Mouse (Mus musculus) limb, embryonic 14.5 days (tissue): ENCODE results near the gene Dnah8. TPM values are rescaled to one million over a fixed set of nuclear protein-coding genes. Genes with fewer than 3 reads are reported as not detected.

Experiments used
- ATAC-seq: fragments of 200-750 bp; cut with Nextera tagmentation; 2 replicates; pipeline ENCODE4 v1.8.0; 2017; ENCODE audit warnings: low read depth, moderate number of reproducible peaks, moderate TSS enrichment; ENCODE audit not compliant: low FRiP score
- DNase-seq: peaks from one replicate; pipeline ENCODE4 v3.0.0-alpha.2; 2015; ENCODE audit warnings: low spot score
- H3K27ac ChIP-seq: fragments of 300-500 bp; sonication (generic); replicated peaks from 2 replicates; pipeline ENCODE4 v1.5.1; 2014; ENCODE audit warnings: low read depth, mild to moderate bottlenecking, low read length, moderate library complexity, mixed read lengths
- H3K27me3 ChIP-seq: fragments of 300-500 bp; sonication (generic); 2 replicates; pipeline ENCODE4 v1.6.1; 2014; ENCODE audit warnings: low read length, mixed read lengths; ENCODE audit not compliant: control insufficient read depth, insufficient read depth
- H3K36me3 ChIP-seq: fragments of 300-500 bp; sonication (generic); 2 replicates; pipeline ENCODE4 v1.6.1; 2014; ENCODE audit warnings: mild to moderate bottlenecking, low read length, moderate library complexity, mixed read lengths; ENCODE audit not compliant: control insufficient read depth, insufficient read depth
- H3K4me1 ChIP-seq: fragments of 300-500 bp; sonication (generic); 2 replicates; pipeline ENCODE4 v1.6.1; 2014; ENCODE audit warnings: antibody characterized with exemption, low read length, mixed read lengths; ENCODE audit not compliant: control insufficient read depth, insufficient read depth
- H3K4me2 ChIP-seq: fragments of 300-500 bp; sonication (generic); replicated peaks from 2 replicates; pipeline ENCODE4 v1.6.1; 2014; ENCODE audit warnings: low read depth, mild to moderate bottlenecking, low read length, moderate library complexity; ENCODE audit not compliant: severe bottlenecking
- H3K4me3 ChIP-seq: fragments of 300-500 bp; sonication (generic); replicated peaks from 2 replicates; pipeline ENCODE4 v1.5.1; 2014; ENCODE audit warnings: low read length
- H3K9ac ChIP-seq: fragments of 300-500 bp; sonication (generic); 2 replicates; pipeline ENCODE4 v1.6.1; 2014; ENCODE audit warnings: mild to moderate bottlenecking, low read depth, low read length, moderate library complexity; ENCODE audit not compliant: severe bottlenecking
- H3K9me3 ChIP-seq: fragments of 300-500 bp; sonication (generic); 2 replicates; pipeline ENCODE4 v1.6.1; 2016; ENCODE audit warnings: low read length; ENCODE audit not compliant: control insufficient read depth
- POLR2A ChIP-seq: fragments of 200-500 bp; IDR thresholded peaks from 2 replicates; pipeline ENCODE4 v1.8.0; 2012; ENCODE audit warnings: inconsistent platforms, mild to moderate bottlenecking, moderate library complexity, borderline replicate concordance; ENCODE audit not compliant: insufficient read depth, insufficient read length; ENCODE audit errors: extremely low read depth
- WGBS: fragments of 180-500 bp; shearing (Covaris S2); extraction: QIAGEN DNeasy Blood & Tissue Kit; methylation state at CpG from one replicate; pipeline ENCODE4 v1.1.7; 2014; 5-methylcytosine and 5-hydroxymethylcytosine counted together
- polyA plus RNA-seq, 2 experiments: library from polyadenylated mRNA; depleted of rRNA in 1 of 2; stranded (reverse) in 1 of 2; unstranded in 1 of 2; fragments of >200 nt; fragmentation: Nextera tagmentation in 1 of 2; extraction: Ambion mirVana in 1 of 2; gene quantifications; 2 replicates each; pipeline versions ENCODE4 v1.2.1 to v1.2.3; 2012 to 2014

Gene Dnah8
- polyA plus RNA-seq, 2 experiments = 0.69 to 2.1 TPM

DNA sequence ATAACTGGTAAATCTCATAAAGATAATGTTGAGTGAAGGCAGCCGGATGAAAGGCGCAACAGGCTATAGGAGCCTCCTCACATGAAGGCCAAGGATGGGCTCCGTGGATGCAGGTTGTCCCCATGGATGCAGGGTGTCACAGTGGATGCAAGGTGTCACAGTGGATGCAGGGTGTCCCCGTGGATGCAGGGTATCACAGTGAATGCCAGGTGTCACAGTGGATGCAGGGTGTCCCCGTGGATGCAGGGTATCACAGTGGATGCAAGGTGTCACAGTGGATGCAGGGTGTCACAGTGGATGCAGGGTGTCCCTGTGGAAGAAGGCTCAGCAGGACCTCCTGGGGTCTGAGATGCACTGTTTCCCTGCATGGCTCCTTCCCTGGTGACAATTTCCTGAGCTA, 233.2 kb downstream of the Dnah8 start:
- DNase-seq = no peak
- H3K4me1 ChIP-seq = peaks cover 4% of the 10 kb centered on the region; the same call in 1 of the 2 replicates
- H3K9me3 ChIP-seq = no peaks in the 10 kb centered on the region
- ATAC-seq = no peak
- H3K36me3 ChIP-seq = no peaks in the 10 kb centered on the region
- H3K9ac ChIP-seq = no peak overlapping the region
- no peak for TF ChIP-seq POLR2A
- no peak overlapping the region for H3K4me2 ChIP-seq
- no peaks in the 10 kb centered on the region for H3K27me3 ChIP-seq
- H3K27ac ChIP-seq = no peak overlapping the region
- H3K4me3 ChIP-seq = no peak overlapping the region
- 82% methylated on average over 5 of the region's 5 CpGs for WGBS

DNA sequence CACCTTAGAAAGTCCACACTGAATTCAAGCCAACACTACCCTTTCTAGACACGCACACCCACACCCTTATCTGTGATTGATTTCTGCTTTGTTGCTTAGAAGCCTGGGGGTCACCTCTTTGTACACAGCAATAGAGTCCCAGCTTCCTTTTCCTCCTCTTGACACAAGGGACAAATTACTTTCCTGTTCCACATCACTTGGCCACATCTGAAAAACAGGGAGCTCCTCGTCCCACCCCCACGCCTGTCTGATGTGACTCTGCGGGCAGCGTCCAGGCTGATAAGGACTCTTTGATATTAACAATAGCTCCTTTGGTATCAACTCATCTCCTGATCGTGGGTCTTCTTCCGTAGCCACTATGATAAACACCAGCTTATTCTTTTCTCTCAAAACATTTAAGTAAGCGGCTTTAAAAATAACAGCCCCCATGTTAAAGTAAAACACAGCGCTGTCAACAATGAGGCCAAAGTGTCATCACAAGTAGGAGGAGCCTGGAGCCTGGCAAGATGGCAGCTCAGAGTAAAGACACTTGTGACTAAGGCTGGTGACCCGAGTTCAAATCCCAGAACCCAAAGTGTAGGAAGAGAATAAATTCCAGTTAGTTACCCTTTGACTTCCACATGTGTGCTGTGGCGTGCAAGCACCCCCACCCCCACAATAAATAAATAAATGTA, 234.6 kb downstream of the Dnah8 start:
- H3K4me2 ChIP-seq = no peak overlapping the region
- TF ChIP-seq POLR2A = no peak
- WGBS = 75% methylated on average over 11 of the region's 11 CpGs
- ATAC-seq (no peak), DNase-seq (no peak)
- no peaks in the 10 kb centered on the region for H3K36me3 ChIP-seq
- H3K9me3 ChIP-seq = no peaks in the 10 kb centered on the region
- no peak overlapping the region for H3K9ac ChIP-seq
- H3K4me3 ChIP-seq = no peak overlapping the region
- no peak overlapping the region for H3K27ac ChIP-seq
- H3K4me1 ChIP-seq = peaks cover 4% of the 10 kb centered on the region; the same call in 1 of the 2 replicates
- no peaks in the 10 kb centered on the region for H3K27me3 ChIP-seq

GRCm38 (mm10) chr17:30859989-30860585, 235.9 kb downstream of the Dnah8 start:
- no peak for ATAC-seq
- no peak for DNase-seq
- H3K27me3 ChIP-seq = no peaks in the 10 kb centered on the region
- no peak overlapping the region for H3K27ac ChIP-seq
- H3K4me3 ChIP-seq = no peak overlapping the region
- peaks cover 4% of the 10 kb centered on the region; the same call in 1 of the 2 replicates for H3K4me1 ChIP-seq
- WGBS = 33% methylated on average over 10 of the region's 10 CpGs
- H3K9me3 ChIP-seq = no peaks in the 10 kb centered on the region
- H3K36me3 ChIP-seq = no peaks in the 10 kb centered on the region
- no peak for TF ChIP-seq POLR2A
- H3K4me2 ChIP-seq = no peak overlapping the region
- H3K9ac ChIP-seq = no peak overlapping the region

DNA sequence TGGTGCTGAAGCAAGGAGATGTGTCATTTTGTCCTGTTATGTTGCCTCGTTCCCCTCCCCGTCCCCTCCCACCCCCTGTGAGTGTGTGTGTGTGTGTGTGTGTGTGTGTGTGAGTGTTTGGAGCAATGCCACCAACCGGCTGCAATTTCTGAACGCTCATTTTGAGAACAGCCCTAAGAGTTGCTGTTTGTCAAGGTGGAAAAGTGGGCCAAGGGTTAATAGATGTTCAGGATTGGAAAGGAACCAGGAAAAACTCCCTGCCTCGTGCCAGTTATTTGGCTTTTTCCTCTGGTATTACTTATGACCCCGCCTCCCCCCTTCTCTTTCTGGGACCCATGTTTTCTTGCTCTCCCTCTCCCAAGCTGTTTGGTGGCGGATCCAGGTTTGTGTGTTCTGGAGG, 236.5 kb downstream of the Dnah8 start:
- Histone ChIP-seq H3K4me3 (no peak overlapping the region), H3K4me1 (peaks cover 4% of the 10 kb centered on the region; the same call in 1 of the 2 replicates), H3K36me3 (no peaks in the 10 kb centered on the region), H3K4me2 (no peak overlapping the region), H3K9ac (no peak overlapping the region), H3K27ac (no peak overlapping the region), H3K27me3 (no peaks in the 10 kb centered on the region), H3K9me3 (no peaks in the 10 kb centered on the region)
- DNase-seq (peak; percentile 31), ATAC-seq (no peak)
- no peak for TF ChIP-seq POLR2A
- 49% methylated on average over 7 of the region's 7 CpGs for WGBS

DNA sequence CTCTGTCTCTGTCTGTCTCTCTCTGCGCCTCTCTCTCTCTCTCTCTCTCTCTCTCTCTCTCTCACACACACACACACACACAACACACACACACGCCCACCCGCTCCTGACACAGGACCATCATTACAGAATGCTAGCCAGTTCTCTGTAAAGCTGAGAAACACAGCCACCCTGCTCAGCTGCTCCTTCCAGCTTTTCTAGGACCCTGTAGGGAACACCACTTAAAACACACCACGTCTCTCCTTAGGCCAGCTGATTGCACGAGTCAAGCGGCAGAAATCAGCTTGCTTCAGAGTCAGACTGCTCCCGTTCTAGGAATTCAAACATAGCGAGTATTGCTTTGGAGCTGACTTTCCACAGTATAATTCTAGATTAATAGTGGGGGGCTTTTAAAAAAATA, 242.1 kb downstream of the Dnah8 start:
- TF ChIP-seq POLR2A = no peak
- 62% methylated on average over 8 of the region's 8 CpGs for WGBS
- H3K27ac ChIP-seq = no peak overlapping the region
- H3K9ac ChIP-seq = no peak overlapping the region
- no peak overlapping the region for H3K4me2 ChIP-seq
- H3K4me3 ChIP-seq = no peak overlapping the region
- H3K4me1 ChIP-seq = no peaks in the 10 kb centered on the region
- DNase-seq (no peak), ATAC-seq (no peak)
- H3K27me3 ChIP-seq = no peaks in the 10 kb centered on the region
- H3K36me3 ChIP-seq = no peaks in the 10 kb centered on the region
- no peaks in the 10 kb centered on the region for H3K9me3 ChIP-seq
